Mouse (Mus musculus): ENCODE measurements around the gene Sez6.

DNA sequence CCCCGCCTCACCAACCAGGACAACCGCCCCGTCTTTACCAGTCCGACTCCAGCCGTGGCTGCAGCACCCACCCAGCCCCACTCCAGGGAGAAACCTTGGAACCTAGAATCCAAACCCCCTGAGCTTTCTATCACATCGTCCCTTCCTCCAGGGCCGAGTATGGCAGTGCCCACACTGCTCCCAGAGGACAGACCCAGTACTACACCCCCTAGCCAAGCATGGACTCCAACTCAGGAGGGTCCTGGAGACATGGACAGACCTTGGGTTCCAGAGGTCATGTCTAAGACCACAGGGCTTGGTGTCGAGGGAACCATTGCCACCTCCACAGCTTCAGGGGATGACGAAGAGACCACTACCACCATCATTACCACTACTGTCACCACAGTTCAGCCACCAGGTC lies 23.1 kb downstream of the Sez6 start:
- TF ChIP-seq CTCF (conservative IDR thresholded peaks at IDR 0.05; ENCODE audit: low read length) (peak; percentile 99), POU5F1 (IDR thresholded peaks at IDR 0.05; ENCODE audit: borderline replicate concordance, low read length) (no peak)

All from E14TG2a.4 (cell line).